Mouse (Mus musculus) kidney, adult 9 months (tissue): Measurements from ENCODE around the gene Dbi.

ENCODE experiments used
- DNase-seq: peaks from one replicate; pipeline ENCODE4 v3.0.0; 2022

Dbi gene

DNA sequence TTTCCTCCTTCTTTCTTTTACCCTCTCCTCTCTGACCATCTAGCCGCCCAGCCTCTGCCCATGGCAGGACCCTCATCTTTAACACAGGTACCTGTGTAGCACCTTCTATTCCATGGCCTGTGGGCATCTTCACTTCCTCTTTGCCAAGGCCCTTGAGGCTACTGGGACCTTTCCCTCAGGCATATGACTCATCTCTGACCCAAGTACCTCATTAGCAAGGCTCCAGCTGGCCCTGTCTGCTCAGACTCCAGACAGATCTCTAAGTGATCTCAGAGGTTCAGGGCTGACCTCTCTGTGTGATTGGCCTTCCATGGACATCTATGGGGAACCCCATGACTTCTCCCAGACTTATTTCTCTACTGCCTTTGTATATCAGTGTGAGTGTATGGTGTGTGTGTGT is 40.2 kb downstream of the Dbi start:
- no peak for DNase-seq

DNA sequence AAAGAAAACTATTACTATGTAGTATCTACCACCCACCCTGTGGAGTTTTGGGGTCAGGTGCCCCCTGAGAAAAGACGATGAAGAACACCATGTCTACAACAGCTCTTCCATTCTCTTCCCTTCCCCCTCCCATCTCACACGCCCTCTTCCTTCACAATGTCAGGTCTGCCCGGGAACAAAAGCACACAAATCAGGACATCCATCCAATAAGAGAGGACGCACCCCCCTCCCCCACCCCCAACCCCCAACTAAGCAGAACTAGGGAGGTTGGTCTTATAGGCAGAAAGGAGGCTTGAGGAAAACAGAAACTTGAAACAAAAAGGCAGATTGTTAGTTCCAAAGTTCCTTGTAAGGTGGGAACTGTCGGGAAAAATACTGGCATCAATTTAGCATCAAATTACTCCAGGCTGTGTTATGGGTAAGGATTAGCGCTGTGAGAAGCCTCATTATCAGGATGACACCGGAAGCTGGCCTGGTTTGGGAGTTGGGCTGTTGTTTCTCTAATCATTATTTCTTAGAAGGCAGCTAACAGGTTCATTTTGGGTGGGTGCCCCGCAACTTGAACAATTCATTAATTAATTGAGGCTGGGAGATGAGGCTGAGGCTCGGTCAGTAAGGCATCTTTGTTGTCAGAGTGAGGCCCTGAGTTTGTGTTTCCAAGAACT is 43.0 kb downstream of the Dbi start:
- DNase-seq = no peak

- DNase-seq = no peak
These were observed 45.4 kb downstream of the Dbi start for GRCm38 (mm10) chr1:120075507-120075906.

GRCm38 (mm10) chr1:120074931-120075330 is 45.9 kb downstream of the Dbi start:
- peak; percentile 71 for DNase-seq

DNA sequence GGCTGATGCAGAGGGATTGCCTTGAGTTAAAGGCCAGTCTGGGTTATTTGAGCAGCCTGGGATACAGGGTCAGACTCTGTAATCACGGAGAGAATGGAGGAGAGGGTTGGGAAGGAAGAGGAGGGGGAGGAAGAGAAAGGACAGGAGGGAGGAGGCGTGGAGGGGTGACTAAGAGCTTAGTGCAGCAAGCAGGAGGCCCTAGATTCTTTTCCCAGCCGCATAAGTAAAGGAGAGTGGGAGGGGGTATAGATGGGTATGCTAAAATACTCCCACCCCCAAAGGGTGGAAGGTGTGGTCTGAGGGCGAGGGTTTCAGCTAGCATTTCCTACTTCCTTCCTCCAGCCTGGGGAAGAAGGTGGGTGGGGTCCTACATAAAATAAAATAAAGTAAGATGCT is 46.6 kb downstream of the Dbi start:
- no peak for DNase-seq

DNA sequence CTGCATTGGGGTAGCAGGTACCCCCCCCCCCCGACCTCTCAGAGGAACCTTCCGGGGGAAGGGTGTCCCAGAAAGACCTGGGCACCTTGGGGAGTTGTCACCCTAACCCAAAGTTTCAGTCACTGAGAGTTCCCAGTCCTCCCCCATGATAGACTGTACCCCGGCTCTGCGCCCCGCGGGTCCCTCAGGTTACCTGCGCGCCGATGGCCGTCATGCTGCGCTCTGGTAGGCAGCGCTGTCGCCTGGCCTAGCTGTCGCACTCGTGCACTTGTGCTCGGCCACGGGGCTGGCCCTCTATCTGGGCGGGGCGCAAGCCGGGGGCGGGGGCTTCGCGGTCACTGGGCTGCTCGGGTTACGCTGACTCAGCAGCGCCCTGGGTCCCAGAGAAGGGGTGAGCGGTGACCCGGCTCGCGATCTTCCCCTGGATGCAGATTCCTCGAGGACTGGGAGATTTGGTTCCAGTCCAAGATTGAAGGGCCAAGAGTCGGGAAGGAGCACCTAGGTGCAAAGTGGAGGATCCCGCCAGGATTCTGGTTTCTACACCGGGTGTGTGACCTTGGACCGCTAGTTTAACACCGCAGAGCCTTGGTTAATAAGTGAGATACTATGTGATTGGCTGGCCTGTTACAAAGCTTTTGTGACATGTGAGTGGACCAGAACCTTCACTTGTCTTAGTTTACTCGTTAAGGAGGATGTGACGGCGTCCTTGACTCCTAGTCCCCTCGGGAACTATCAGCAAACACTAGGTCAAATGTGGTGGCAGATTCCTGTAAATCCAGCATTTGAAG is 47.2 kb downstream of the Dbi start, which contains the start of gene Tmem37:
Gene Tmem37 (minus strand): TSS at position 556 of the 788 bp plus-strand sequence.
- DNase-seq = peak; percentile 96

DNA sequence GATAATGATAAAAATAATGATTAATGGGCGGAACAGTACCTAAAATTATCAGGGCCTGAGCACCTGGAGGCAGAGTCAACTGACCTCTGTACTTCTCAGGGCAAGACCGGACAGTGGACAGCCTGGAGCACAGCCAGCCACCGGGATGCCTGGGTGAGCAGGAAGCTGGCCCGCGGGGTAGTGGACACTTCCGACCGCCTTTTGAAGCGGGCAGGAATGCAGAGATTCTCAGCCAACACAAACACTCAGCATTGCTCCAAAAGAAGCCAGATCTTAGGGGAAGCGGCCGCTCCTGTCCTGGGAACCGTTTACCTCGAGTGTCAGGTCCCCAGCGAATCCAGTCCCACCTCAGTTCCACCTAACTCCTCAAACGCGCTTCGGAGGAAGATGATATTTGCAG is 48.0 kb downstream of the Dbi start:
- peak; percentile 97 for DNase-seq

DNA sequence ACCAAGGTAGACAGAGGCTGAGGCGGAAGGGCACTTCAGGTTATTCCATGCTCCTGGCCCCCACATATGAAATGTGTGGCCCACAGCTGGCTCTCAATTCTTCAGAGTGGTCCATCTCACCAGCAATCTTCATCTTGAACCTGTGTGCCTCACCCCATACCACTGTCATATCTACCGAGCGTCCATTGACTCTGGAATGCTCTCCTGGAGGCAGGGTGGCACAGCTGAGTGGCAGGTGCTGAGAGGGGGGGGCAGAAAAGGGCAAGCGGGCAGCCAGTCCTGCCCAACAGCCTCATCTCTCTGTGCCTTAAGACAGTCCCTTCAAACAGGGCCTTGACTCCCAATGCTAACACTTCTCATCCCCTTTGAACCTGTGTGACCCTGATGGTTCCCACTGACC is 49.7 kb downstream of the Dbi start:
- DNase-seq = no peak

DNA sequence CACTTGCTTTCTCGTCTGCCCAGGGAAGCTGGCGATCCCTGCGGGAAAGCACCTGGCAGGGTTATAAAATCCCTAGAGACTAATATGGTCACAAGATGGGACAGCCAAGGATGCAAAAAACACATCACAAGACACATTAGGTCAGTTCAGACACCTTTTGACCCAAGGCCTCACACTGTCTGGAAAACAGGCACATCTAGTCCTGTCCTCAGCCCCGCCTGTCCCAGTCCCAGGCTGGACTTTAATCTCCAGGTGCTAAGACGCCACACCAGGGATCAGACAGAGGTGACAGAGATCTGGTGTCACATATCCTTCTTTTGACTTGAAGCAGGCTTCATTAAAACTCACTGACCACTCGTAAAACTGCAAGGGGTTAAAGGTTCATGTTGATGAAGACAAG is 50.7 kb downstream of the Dbi start:
- DNase-seq = peak; percentile 74

GRCm38 (mm10) chr1:120069120-120069519 is 51.8 kb downstream of the Dbi start:
- DNase-seq = no peak

DNA sequence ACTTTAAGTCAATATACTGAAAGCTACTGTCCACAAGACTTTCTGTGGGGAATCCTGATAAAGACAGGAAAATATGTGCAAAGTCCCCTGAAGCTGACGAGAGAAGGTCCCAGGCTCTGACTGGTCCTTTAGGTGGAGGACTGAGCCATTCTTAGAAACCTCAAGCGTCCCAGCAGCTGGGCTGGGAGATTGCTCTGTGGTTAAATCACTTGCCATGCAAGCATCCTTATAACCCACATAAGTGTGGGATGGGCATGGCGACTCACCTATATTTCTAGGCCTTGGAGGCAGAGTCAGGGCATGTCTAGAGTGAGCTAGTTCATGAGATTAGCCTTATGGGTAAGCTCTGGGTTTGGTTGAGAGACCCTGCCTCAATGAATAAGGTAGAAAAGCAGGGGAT is 54.3 kb downstream of the Dbi start:
- no peak for DNase-seq

- DNase-seq = peak; percentile 76
These were observed 54.7 kb downstream of the Dbi start for GRCm38 (mm10) chr1:120066159-120066558.

DNA sequence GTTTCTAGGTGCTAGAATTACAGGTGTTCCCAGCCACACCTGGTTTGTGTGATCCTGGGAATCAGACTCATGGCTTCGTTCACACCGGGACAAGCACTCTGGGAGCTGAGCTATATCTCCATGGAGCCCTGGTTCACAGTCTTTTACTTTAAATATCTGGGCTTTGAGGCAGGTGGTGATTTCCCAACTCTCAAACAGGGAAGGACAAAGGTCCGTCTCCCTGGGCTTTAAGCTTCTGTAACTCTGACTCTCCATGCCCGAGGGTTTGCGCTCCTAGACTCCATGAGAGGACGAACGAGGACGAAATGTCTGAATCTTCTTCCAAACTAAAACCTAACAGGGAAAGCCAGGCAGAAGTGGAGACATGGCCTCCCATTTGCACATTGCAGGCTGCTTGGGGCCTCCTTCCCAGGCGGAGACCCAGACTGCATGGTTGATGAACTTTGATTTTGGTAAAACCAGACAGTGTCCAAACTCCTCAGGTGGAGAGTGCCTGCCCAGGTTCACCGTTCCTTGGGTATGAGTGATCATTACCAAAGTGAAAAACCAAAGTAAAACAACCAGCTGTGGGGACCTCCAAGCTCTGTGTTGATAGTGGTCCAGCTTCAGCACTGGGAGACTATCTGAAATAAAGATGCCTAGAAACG is 56.7 kb downstream of the Dbi start:
- DNase-seq = peak; percentile 59
